In genomic region chr7:133469106-133469505, GRCm38 (mm10) we compare ENCODE assay signal across 17 mouse cellular contexts.
DNase-seq lines count a peak whose midpoint lies in the region; TF ChIP-seq lines count a peak whose summit lies in the region.
"Had no signal": no experiment of that assay in that cellular context is flagged by ENCODE, and none has a peak within 500 bp of the region (broad histone marks: within the 10 kb centered on the region; RNA-seq: fewer than 3 reads in every experiment).

No protein-coding gene starts in this region.

- peak; percentile 34; the same call in 1 of the 2 replicates for TF ChIP-seq CTCF in layer of hippocampus, adult 2 months (conservative IDR thresholded peaks at IDR 0.05)

- peak; percentile 57 for DNase-seq in cerebellum, adult 9-10 months
- no peak for DNase-seq in cerebellum, postnatal 36 days
- DNase-seq in layer of hippocampus, adult 2 months (ENCODE audit: low spot score in 2 of 2) = peak in 1 of 2 experiments; percentile 36
- DNase-seq in layer of hippocampus, adult 8-10 months (ENCODE audit: low spot score in 2 of 2) = no peak
- DNase-seq in NIH3T3 (ENCODE audit: low read depth) = peak; percentile 14
- DNase-seq in brain, adult 2 months (ENCODE audit: low read depth, low spot score) = peak; percentile 70
- DNase-seq: adrenal gland, adult 8-10 months; adrenal gland, postnatal 25 days; gastrocnemius, postnatal 25 days; heart, adult 2 months; kidney, adult 18-20 months had no signal

- H3K4me3 ChIP-seq in layer of hippocampus, adult 2 months = no peak overlapping the region
- H3K4me3 ChIP-seq: embryonic facial prominence, embryonic 13.5 days; erythroblast, embryonic 14.5 days; forebrain, embryonic 12.5 days; forebrain, embryonic 15.5 days; heart, adult 2 months; hindbrain, embryonic 13.5 days had no signal

- peak overlapping the region; percentile 79 for H3K27ac ChIP-seq in layer of hippocampus, adult 2 months
- H3K27ac ChIP-seq: embryonic facial prominence, embryonic 13.5 days; forebrain, embryonic 12.5 days; forebrain, embryonic 15.5 days; heart, adult 2 months; hindbrain, embryonic 13.5 days; hindbrain, postnatal 0 days had no signal

Comparison
In these comparisons a context has a peak if more than half of its experiments do, and no peak if none do; other contexts are left out.
1. DNase-seq: peak in cerebellum, adult 9-10 months (single experiment), NIH3T3 (single experiment) and brain, adult 2 months (single experiment); none in cerebellum, postnatal 36 days (0 of 2) and layer of hippocampus, adult 8-10 months (0 of 2).